Mouse (Mus musculus) hematopoietic stem cell, adult 5-6 weeks (primary cell): ENCODE data around the gene Tmem44. TPM values are rescaled to one million over a fixed set of nuclear protein-coding genes. Genes with fewer than 3 reads are reported as not detected.
A peak's percentile ranks its signal among the peaks of the same experiment; 100 is the strongest.

ENCODE experiments used
- ATAC-seq, 2 experiments: fragments of 125-278 bp in 1 of 2; replicated peaks in 1 of 2; 2 replicates each; pipeline ENCODE4 v1.8.0; 2016 to 2017; ENCODE audit warnings: inconsistent platforms in 2 of 2, mild to moderate bottlenecking in 2 of 2, moderate number of reproducible peaks in 2 of 2, low read depth in 1 of 2, moderate TSS enrichment in 1 of 2; ENCODE audit not compliant: low FRiP score in 2 of 2, poor library complexity in 2 of 2, severe bottlenecking in 2 of 2, insufficient read depth in 1 of 2, low TSS enrichment in 1 of 2
- total RNA-seq: library from RNA; stranded (forward); fragments of 172-1452, 232-1000 nt; gene quantifications from 2 replicates; pipeline ENCODE4 v1.2.3, GENCODE M21; 2017

Tmem44 gene
- total RNA-seq, 1 experiment from 2014 or later: 6.6 TPM

GRCm38 (mm10) chr16:30560601-30561000, 10.0 kb upstream of the Tmem44 start:
- ATAC-seq: no peak

- no peak for ATAC-seq
Measured at GRCm38 (mm10) chr16:30559312-30559992, 8.8 kb upstream of the Tmem44 start.

GRCm38 (mm10) chr16:30554109-30554508, 3.5 kb upstream of the Tmem44 start:
- ATAC-seq: no peak

- ATAC-seq: peak; percentile 56 to 74
Measured at GRCm38 (mm10) chr16:30552621-30553338, 2.1 kb upstream of the Tmem44 start.

GRCm38 (mm10) chr16:30549966-30550747, 485 bp downstream of the Tmem44 start:
- peak; percentile 66 to 87 for ATAC-seq

GRCm38 (mm10) chr16:30549516-30549915, 1.1 kb downstream of the Tmem44 start:
- no peak for ATAC-seq

- ATAC-seq: no peak
Measured at GRCm38 (mm10) chr16:30548291-30548690, 2.4 kb downstream of the Tmem44 start.

GRCm38 (mm10) chr16:30544693-30545092, 5.9 kb downstream of the Tmem44 start:
- ATAC-seq: no peak

GRCm38 (mm10) chr16:30543386-30543785, 7.3 kb downstream of the Tmem44 start:
- no peak for ATAC-seq

- no peak for ATAC-seq
Measured at GRCm38 (mm10) chr16:30542826-30543225, 7.8 kb downstream of the Tmem44 start.

- no peak for ATAC-seq
Measured at GRCm38 (mm10) chr16:30540107-30541001, 10.3 kb downstream of the Tmem44 start.

GRCm38 (mm10) chr16:30539433-30539832, 11.2 kb downstream of the Tmem44 start:
- ATAC-seq: peak; percentile 57 to 59; a peak in 2 of 4 replicates

GRCm38 (mm10) chr16:30535075-30535474, 15.6 kb downstream of the Tmem44 start:
- no peak for ATAC-seq

- peak; percentile 70 to 76 for ATAC-seq
Measured at GRCm38 (mm10) chr16:30533592-30533991, 17.1 kb downstream of the Tmem44 start.

- no peak for ATAC-seq
Measured at GRCm38 (mm10) chr16:30532929-30533328, 17.7 kb downstream of the Tmem44 start.

- ATAC-seq: peak; percentile 35 to 46; a peak in 1 of 4 replicates
Measured at GRCm38 (mm10) chr16:30531761-30532406, 18.8 kb downstream of the Tmem44 start.

GRCm38 (mm10) chr16:30530815-30531214, 19.8 kb downstream of the Tmem44 start:
- ATAC-seq: no peak
